Mouse (Mus musculus): ENCODE measurements at regions not wholly inside any gene's neighbourhood (a gene's known extent, or its start where the extent isn't known, plus 50 kb on each side); places are given as distances from the start of the nearest gene placed in this dataset.

DNA sequence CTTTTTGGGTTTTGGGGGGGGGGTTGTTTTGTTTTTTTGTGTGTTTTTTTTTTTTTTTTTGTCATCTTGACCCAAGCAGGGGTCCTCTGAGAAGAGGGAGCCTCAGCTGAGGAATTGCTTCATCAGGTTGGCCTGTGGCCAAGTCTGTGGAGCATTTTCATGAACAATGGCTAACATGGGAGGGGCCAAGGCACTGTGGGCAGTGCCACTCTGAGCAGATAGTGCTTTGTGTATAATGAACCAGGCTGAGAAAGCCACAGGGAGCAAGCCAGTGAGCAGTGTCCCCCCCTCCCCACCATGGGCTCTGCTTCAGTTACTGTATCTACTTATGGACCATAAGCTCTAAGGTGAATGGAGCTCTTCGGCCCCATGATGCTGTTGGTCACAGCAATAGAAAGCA lies 119.1 kb downstream of the Fam114a2 start:
- TF ChIP-seq POLR2A (IDR thresholded peaks at IDR 0.05; ENCODE audit: borderline replicate concordance, extremely low read depth, low read depth, low read length) (no peak), CTCF (IDR thresholded peaks at IDR 0.05; ENCODE audit: insufficient read depth, low read length) (no peak)
